Mouse (Mus musculus) cortical plate, adult 2 months (tissue): ENCODE data around the gene Zdhhc11.

ENCODE experiments used
- CTCF ChIP-seq: fragments of 200-500 bp; IDR thresholded peaks from 2 replicates; pipeline ENCODE4 v1.5.1; 2011; ENCODE audit warnings: mild to moderate bottlenecking, control low read depth, low read length; ENCODE audit not compliant: insufficient read depth; ENCODE audit errors: extremely low read depth
- POLR2A ChIP-seq: fragments of 200-500 bp; IDR thresholded peaks from 2 replicates; pipeline ENCODE4 v1.6.1; 2011; ENCODE audit warnings: mild to moderate bottlenecking, low read length, control low read depth; ENCODE audit not compliant: insufficient read depth; ENCODE audit errors: extremely low read depth

DNA sequence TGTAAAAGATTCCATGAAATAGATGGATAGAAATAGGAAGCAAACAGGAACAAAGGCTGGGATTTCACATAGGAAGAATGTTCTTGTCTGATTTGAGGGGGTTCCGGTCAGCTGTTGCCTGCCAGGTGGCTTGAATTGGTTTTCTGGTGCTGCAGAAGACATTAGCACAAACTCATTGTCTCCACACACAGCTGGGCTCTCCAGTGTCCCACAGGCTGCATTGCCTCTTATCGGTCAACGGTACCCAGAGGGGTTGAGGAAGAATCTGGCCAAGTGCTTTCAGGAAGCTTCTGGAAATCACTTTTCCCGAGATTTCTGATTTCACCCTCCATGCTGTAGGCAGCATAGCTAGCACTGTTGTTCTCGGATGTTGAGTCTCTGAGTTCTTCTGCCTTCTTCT lies 27.6 kb downstream of the Zdhhc11 start:
- TF ChIP-seq CTCF (no peak), POLR2A (no peak)
